Mouse (Mus musculus) midbrain, postnatal 0 days (tissue): Measurements from ENCODE around the gene St3gal5. TPM values are rescaled to one million over a fixed set of nuclear protein-coding genes. Genes with fewer than 3 reads are reported as not detected.
"Not testable (repeated sequence)": the region's sequence is repeated elsewhere in the genome, so short reads cannot be mapped to it uniquely, and the experiment has no call there.

ENCODE experiments used
- ATAC-seq: fragments of 200-750 bp; cut with Nextera tagmentation; 2 replicates; pipeline ENCODE4 v1.8.0; 2017; ENCODE audit warnings: moderate number of reproducible peaks, mild to moderate bottlenecking, moderate TSS enrichment, moderate library complexity; ENCODE audit not compliant: low FRiP score
- DNase-seq: peaks from one replicate; pipeline ENCODE4 v3.0.0-alpha.2; 2015; ENCODE audit warnings: low spot score
- H3K27ac ChIP-seq: fragments of 300-500 bp; sonication (generic); 2 replicates; pipeline ENCODE4 v1.5.1; 2014; ENCODE audit warnings: low read depth, mild to moderate bottlenecking, low read length, mixed read lengths
- H3K27me3 ChIP-seq: fragments of 300-500 bp; sonication (generic); 2 replicates; pipeline ENCODE4 v1.6.1; 2014; ENCODE audit warnings: low read length, control low read depth, mixed read lengths; ENCODE audit not compliant: insufficient read depth
- H3K36me3 ChIP-seq: fragments of 300-500 bp; sonication (generic); 2 replicates; pipeline ENCODE4 v1.6.1; 2014; ENCODE audit warnings: low read length, control low read depth, mixed read lengths; ENCODE audit not compliant: insufficient read depth
- H3K4me1 ChIP-seq: fragments of 300-500 bp; sonication (generic); 2 replicates; pipeline ENCODE4 v1.6.1; 2014; ENCODE audit warnings: mild to moderate bottlenecking, control low read depth, antibody characterized with exemption, low read length, mixed read lengths; ENCODE audit not compliant: insufficient read depth
- H3K4me2 ChIP-seq: fragments of 300-500 bp; sonication (generic); 2 replicates; pipeline ENCODE4 v1.6.1; 2014; ENCODE audit warnings: low read depth, mild to moderate bottlenecking, low read length, mixed read lengths; ENCODE audit not compliant: poor library complexity, severe bottlenecking
- H3K4me3 ChIP-seq: fragments of 300-500 bp; sonication (generic); 2 replicates; pipeline ENCODE4 v1.5.1; 2014; ENCODE audit warnings: low read depth, mild to moderate bottlenecking, low read length, moderate library complexity
- H3K9ac ChIP-seq: fragments of 300-500 bp; sonication (generic); replicated peaks from 2 replicates; pipeline ENCODE4 v1.6.1; 2014; ENCODE audit warnings: mild to moderate bottlenecking, low read length, moderate library complexity, mixed read lengths; ENCODE audit not compliant: poor library complexity, severe bottlenecking
- H3K9me3 ChIP-seq: fragments of 300-500 bp; sonication (generic); 2 replicates; pipeline ENCODE4 v1.6.1; 2016; ENCODE audit warnings: low read length, control low read depth
- CTCF ChIP-seq: IDR thresholded peaks from 2 replicates; pipeline ENCODE4 v1.5.1; 2016; ENCODE audit warnings: antibody characterized with exemption, mild to moderate bottlenecking
- WGBS: fragments of 180-500 bp; shearing (Covaris S2); extraction: QIAGEN DNeasy Blood & Tissue Kit; methylation state at CpG from one replicate; pipeline ENCODE4 v1.1.7; 2014; 5-methylcytosine and 5-hydroxymethylcytosine counted together
- polyA plus RNA-seq: library from polyadenylated mRNA; unstranded; fragments of >200 nt; fragmentation: Nextera tagmentation; extraction: Ambion mirVana; gene quantifications from 2 replicates; pipeline ENCODE4 v1.2.1, GENCODE M21; 2015
- total RNA-seq: library from RNA; depleted of rRNA; stranded (reverse); fragments of >200 nt; gene quantifications from 2 replicates; pipeline ENCODE4 v1.2.3, GENCODE M21; 2014

The St3gal5 gene
- total and polyA plus RNA-seq, 2 experiments from 2014 or later, result 24.0 to 51.9 TPM

DNA sequence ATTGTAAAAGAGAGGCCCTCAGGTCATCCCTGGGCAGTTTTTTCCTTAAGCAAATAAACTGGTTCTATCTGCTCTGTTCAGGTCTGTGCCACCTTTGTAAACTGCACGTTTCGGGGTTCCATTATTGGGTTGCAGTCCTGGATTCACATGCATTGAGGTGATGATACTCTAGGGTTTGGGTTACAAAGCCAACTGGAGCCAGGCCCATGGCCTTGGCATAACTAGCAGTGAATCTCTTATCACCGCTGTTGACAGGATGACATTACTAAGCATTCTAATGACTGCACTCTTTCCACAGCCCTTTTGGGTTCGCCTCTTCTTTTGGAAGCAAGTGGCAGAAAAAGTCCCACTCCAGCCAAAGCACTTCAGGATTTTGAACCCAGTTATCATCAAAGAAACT, 51.3 kb downstream of the St3gal5 start:
- H3K9ac ChIP-seq, result no peak overlapping the region
- no peaks in the 10 kb centered on the region for H3K4me1 ChIP-seq
- no peaks in the 10 kb centered on the region for H3K9me3 ChIP-seq
- DNase-seq (no peak), ATAC-seq (no peak)
- H3K27me3 ChIP-seq, result no peaks in the 10 kb centered on the region
- no peak overlapping the region for H3K4me3 ChIP-seq
- TF ChIP-seq CTCF, result no peak
- H3K4me2 ChIP-seq, result no peak overlapping the region
- WGBS, result 98% methylated on average over 4 of the region's 4 CpGs
- no peak overlapping the region for H3K27ac ChIP-seq
- H3K36me3 ChIP-seq, result peaks cover 31% of the 10 kb centered on the region

DNA sequence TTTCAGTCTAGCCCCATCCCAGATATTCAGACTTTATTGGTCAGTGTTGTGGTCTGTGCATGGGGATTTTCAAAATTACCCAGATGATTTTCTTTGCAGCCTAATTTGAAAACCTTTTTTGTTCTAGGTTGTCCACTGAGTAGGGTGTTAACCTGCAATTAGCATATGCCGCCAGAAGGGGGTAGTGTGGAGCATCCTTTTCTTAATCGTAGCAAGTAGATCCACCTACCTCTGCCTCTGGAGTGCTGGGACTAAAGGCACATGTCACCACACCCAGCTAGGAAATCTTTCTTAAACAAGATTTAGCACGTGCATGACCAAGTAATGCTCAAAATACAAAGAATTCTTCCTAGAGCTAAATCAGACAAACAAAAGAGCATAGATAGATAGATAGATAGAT, 52.4 kb downstream of the St3gal5 start:
- no peaks in the 10 kb centered on the region for H3K4me1 ChIP-seq
- H3K4me3 ChIP-seq, result no peak overlapping the region
- H3K4me2 ChIP-seq, result no peak overlapping the region
- no peak overlapping the region for H3K9ac ChIP-seq
- no peaks in the 10 kb centered on the region for H3K27me3 ChIP-seq
- DNase-seq (no peak), ATAC-seq (no peak)
- no peaks in the 10 kb centered on the region for H3K9me3 ChIP-seq
- H3K36me3 ChIP-seq, result peaks cover 35% of the 10 kb centered on the region
- 91% methylated on average over 3 of the region's 3 CpGs for WGBS
- no peak for TF ChIP-seq CTCF
- H3K27ac ChIP-seq, result no peak overlapping the region

GRCm38 (mm10) chr6:72152707-72153106, 55.3 kb downstream of the St3gal5 start:
- Histone ChIP-seq H3K4me3 (no peak overlapping the region), H3K36me3 (peaks cover 35% of the 10 kb centered on the region), H3K9ac (no peak overlapping the region), H3K4me2 (no peak overlapping the region), H3K9me3 (no peaks in the 10 kb centered on the region), H3K27me3 (no peaks in the 10 kb centered on the region), H3K27ac (no peak overlapping the region), H3K4me1 (no peaks in the 10 kb centered on the region)
- 85% methylated on average over 7 of the region's 7 CpGs for WGBS
- ATAC-seq (no peak), DNase-seq (no peak)
- no peak for TF ChIP-seq CTCF

GRCm38 (mm10) chr6:72153455-72153854, 56.1 kb downstream of the St3gal5 start:
- 85% methylated on average over 11 of the region's 11 CpGs for WGBS
- no peak for DNase-seq
- H3K9me3 ChIP-seq, result no peaks in the 10 kb centered on the region
- peaks cover 35% of the 10 kb centered on the region for H3K36me3 ChIP-seq
- no peaks in the 10 kb centered on the region for H3K27me3 ChIP-seq
- no peak overlapping the region for H3K27ac ChIP-seq
- H3K4me2 ChIP-seq, result no peak overlapping the region
- H3K4me3 ChIP-seq, result no peak overlapping the region
- H3K4me1 ChIP-seq, result no peaks in the 10 kb centered on the region
- ATAC-seq, result no peak
- TF ChIP-seq CTCF, result no peak
- H3K9ac ChIP-seq, result no peak overlapping the region

- not testable (repeated sequence) for H3K4me2 ChIP-seq, H3K9ac ChIP-seq, H3K4me1 ChIP-seq, H3K9me3 ChIP-seq, H3K27ac ChIP-seq, H3K4me3 ChIP-seq, ATAC-seq, H3K27me3 ChIP-seq, DNase-seq
- 59% methylated on average over 3 of the region's 5 CpGs for WGBS
- peaks cover 29% of the 10 kb centered on the region for H3K36me3 ChIP-seq
Observed at GRCm38 (mm10) chr6:72154008-72154407, 56.6 kb downstream of the St3gal5 start.

- Histone ChIP-seq H3K9ac (no peak overlapping the region), H3K27ac (no peak overlapping the region), H3K4me2 (no peak overlapping the region), H3K36me3 (peaks cover 19% of the 10 kb centered on the region; the same call in 1 of the 2 replicates), H3K4me3 (no peak overlapping the region), H3K27me3 (no peaks in the 10 kb centered on the region), H3K4me1 (no peaks in the 10 kb centered on the region), H3K9me3 (no peaks in the 10 kb centered on the region)
- ATAC-seq (no peak), DNase-seq (no peak)
- WGBS, result 87% methylated on average over 7 of the region's 7 CpGs
- no peak for TF ChIP-seq CTCF
Observed at GRCm38 (mm10) chr6:72154938-72155531, 57.6 kb downstream of the St3gal5 start.
